Mouse (Mus musculus) MEL (cell line): ENCODE measurements at regions not wholly inside any gene's neighbourhood (a gene's known extent, or its start where the extent isn't known, plus 50 kb on each side); places are given as distances from the start of the nearest gene placed in this dataset.

Experiments used
- CHD2 ChIP-seq: IDR thresholded peaks from 2 replicates; pipeline ENCODE4 v1.6.1; 2011; ENCODE audit warnings: low read length, improper control_type of control experiment
- CTCF ChIP-seq, 3 experiments: IDR thresholded peaks in 2 of 3; conservative IDR thresholded peaks in 1 of 3; 2 replicates each; pipeline ENCODE4 v1.5.1; 2011 to 2012; ENCODE audit warnings: low read length in 3 of 3, low read depth in 2 of 3, mild to moderate bottlenecking in 2 of 3, improper control_type of control experiment in 1 of 3, inconsistent platforms in 1 of 3, mixed read lengths in 1 of 3, moderate library complexity in 1 of 3; ENCODE audit not compliant: control insufficient read depth in 1 of 3, insufficient read depth in 1 of 3, poor library complexity in 1 of 3, severe bottlenecking in 1 of 3
- EP300 ChIP-seq, 2 experiments: IDR thresholded peaks; 2 replicates each; pipeline ENCODE4 v1.6.1; 2011; ENCODE audit warnings: improper control_type of control experiment in 2 of 2, low read length in 2 of 2, low read depth in 1 of 2, mild to moderate bottlenecking in 1 of 2
- KAT2A ChIP-seq: conservative IDR thresholded peaks from 2 replicates; pipeline ENCODE4 v1.6.1; 2012; ENCODE audit warnings: low read depth, low read length, improper control_type of control experiment, inconsistent platforms
- MYC ChIP-seq: IDR thresholded peaks from 2 replicates; pipeline ENCODE4 v1.6.1; 2011; ENCODE audit warnings: low read depth, mild to moderate bottlenecking, low read length, improper control_type of control experiment, moderate library complexity
- POLR2A ChIP-seq, 2 experiments: IDR thresholded peaks; 2 replicates each; pipeline ENCODE4 v1.6.1; 2011 to 2012; ENCODE audit warnings: low read length in 2 of 2, mild to moderate bottlenecking in 2 of 2, control low read depth in 1 of 2, improper control_type of control experiment in 1 of 2, low read depth in 1 of 2, moderate library complexity in 1 of 2; ENCODE audit not compliant: control insufficient read depth in 1 of 2, insufficient read depth in 1 of 2, poor library complexity in 1 of 2
- POLR2AphosphoS2 ChIP-seq: IDR thresholded peaks from 2 replicates; pipeline ENCODE4 v1.6.1; 2011; ENCODE audit warnings: low read length, improper control_type of control experiment
- SIN3A ChIP-seq: IDR thresholded peaks from 2 replicates; pipeline ENCODE4 v1.6.1; 2012; ENCODE audit warnings: low read length, improper control_type of control experiment, inconsistent platforms
- SMC3 ChIP-seq: IDR thresholded peaks from 2 replicates; pipeline ENCODE4 v1.6.1; 2011; ENCODE audit warnings: low read depth, low read length, improper control_type of control experiment
- TAL1 ChIP-seq: IDR thresholded peaks from 2 replicates; pipeline ENCODE4 v1.6.1; 2012; ENCODE audit warnings: mild to moderate bottlenecking, inconsistent platforms, low read length, moderate library complexity, mixed read lengths
- ZMIZ1 ChIP-seq: IDR thresholded peaks from 2 replicates; pipeline ENCODE4 v1.6.1; 2012; ENCODE audit warnings: low read depth, mild to moderate bottlenecking, inconsistent platforms, low read length, improper control_type of control experiment, moderate library complexity

GRCm38 (mm10) chr12:26144616-26145015, 270.4 kb downstream of the Rnf144a start:
- TF ChIP-seq POLR2A (IDR thresholded peaks at IDR 0.05; ENCODE audit: control insufficient read depth in 1 of 2, insufficient read depth in 1 of 2, low read depth in 1 of 2, low read length in 2 of 2, poor library complexity in 1 of 2): no peak
- TF ChIP-seq CTCF (IDR thresholded peaks at IDR 0.05 in 2 of 3, conservative IDR thresholded peaks at IDR 0.05 in 1 of 3; ENCODE audit: control insufficient read depth in 1 of 3, insufficient read depth in 1 of 3, low read depth in 2 of 3, low read length in 3 of 3, poor library complexity in 1 of 3, severe bottlenecking in 1 of 3): no peak
- no peak for TF ChIP-seq MYC
- no peak for TF ChIP-seq TAL1
- no peak for TF ChIP-seq POLR2AphosphoS2
- no peak for TF ChIP-seq EP300 (IDR thresholded peaks at IDR 0.05; ENCODE audit: low read depth in 1 of 2, low read length in 2 of 2)
- TF ChIP-seq SMC3: no peak
- no peak for TF ChIP-seq SIN3A
- no peak for TF ChIP-seq ZMIZ1
- TF ChIP-seq KAT2A: no peak
- TF ChIP-seq CHD2: no peak
